Mouse (Mus musculus) G1E (cell line): Measurements from ENCODE around the gene Tardbp. TPM values are rescaled to one million over a fixed set of nuclear protein-coding genes. Genes with fewer than 3 reads are reported as not detected.

Experiments
- ATAC-seq: 2 replicates; pipeline ENCODE4 v1.8.0; 2016; ENCODE audit warnings: mild to moderate bottlenecking; ENCODE audit not compliant: insufficient number of reproducible peaks, poor library complexity, low FRiP score, severe bottlenecking; ENCODE audit errors: extremely low read depth
- DNase-seq: peaks from one replicate; pipeline ENCODE4 v3.0.0; 2012; ENCODE audit warnings: low spot score
- H3K27me3 ChIP-seq: 2 replicates; pipeline ENCODE4 v1.6.1; 2012; ENCODE audit warnings: mild to moderate bottlenecking, low read length, inconsistent platforms; ENCODE audit not compliant: insufficient read depth
- H3K36me3 ChIP-seq: replicated peaks from 2 replicates; pipeline ENCODE3; 2012; ENCODE audit warnings: mild to moderate bottlenecking, inconsistent platforms
- H3K4me1 ChIP-seq: 2 replicates; pipeline ENCODE4 v1.6.1; 2012; ENCODE audit warnings: low read depth, low read length, inconsistent platforms, mixed read lengths; ENCODE audit not compliant: insufficient read depth
- H3K4me3 ChIP-seq: 2 replicates; pipeline ENCODE4 v1.5.1; 2012; ENCODE audit warnings: low read depth, mild to moderate bottlenecking, inconsistent platforms, low read length, moderate library complexity, mixed read lengths
- H3K9me3 ChIP-seq: replicated peaks from 2 replicates; pipeline ENCODE4 v1.6.1; 2012; ENCODE audit warnings: inconsistent platforms
- CTCF ChIP-seq: IDR thresholded peaks from 2 replicates; pipeline ENCODE4 v1.5.1; 2012; ENCODE audit warnings: low read depth, low read length, inconsistent platforms, mixed read lengths
- GATA1 ChIP-seq: IDR thresholded peaks from 2 replicates; pipeline ENCODE4 v1.6.1; 2012; ENCODE audit warnings: borderline replicate concordance, low read length, inconsistent platforms, mixed read lengths
- GATA2 ChIP-seq: IDR thresholded peaks from 2 replicates; pipeline ENCODE4 v1.6.1; 2012; ENCODE audit warnings: low read depth, low read length, inconsistent platforms, borderline replicate concordance
- POLR2AphosphoS5 ChIP-seq: IDR thresholded peaks from 2 replicates; pipeline ENCODE4 v1.6.1; 2012; ENCODE audit warnings: low read depth, low read length, inconsistent platforms; ENCODE audit not compliant: insufficient replicate concordance
- TAL1 ChIP-seq: conservative IDR thresholded peaks from 2 replicates; pipeline ENCODE4 v1.6.1; 2012; ENCODE audit warnings: low read depth, low read length, inconsistent platforms, mixed read lengths
- polyA plus RNA-seq: library from polyadenylated mRNA; stranded (reverse); fragments of >175 nt; gene quantifications from 2 replicates; pipeline ENCODE4 v1.2.3, GENCODE M21; 2012
- total RNA-seq, 2 experiments: library from RNA; stranded (forward) in 1 of 2; stranded (reverse) in 1 of 2; fragments of 200-1000 nt in 1 of 2; fragments of >200 nt in 1 of 2; fragmentation: Nextera tagmentation in 1 of 2; gene quantifications; 2 replicates each; pipeline ENCODE4 v1.2.3; 2014 to 2017

Tardbp gene
- total RNA-seq (2014; fragmentation: Nextera tagmentation), result 296 and 308 TPM in 2 replicates
- total RNA-seq (2017), result 465 and 649 TPM in 2 replicates
- polyA plus RNA-seq, result 26.7 and 59.3 TPM in 2 replicates

- Histone ChIP-seq H3K36me3 (peaks cover 36% of the 10 kb centered on the region), H3K27me3 (no peaks in the 10 kb centered on the region), H3K4me3 (peak within 1 kb of the TSS; percentile 93), H3K4me1 (peaks cover 39% of the 10 kb centered on the region), H3K9me3 (no peaks in the 10 kb centered on the region)
- ATAC-seq, result peak; percentile 86
- no peak for TF ChIP-seq GATA2
- TF ChIP-seq GATA1, result no peak
- TF ChIP-seq TAL1, result no peak
- TF ChIP-seq CTCF, result no peak
- TF ChIP-seq POLR2AphosphoS5, result peak; percentile 67; the same call in 1 of the 2 replicates
- DNase-seq, result peak; percentile 92
These were observed at the start of gene Tardbp for GRCm38 (mm10) chr4:148626623-148627185. TSS of gene Tardbp (minus strand) at chr4:148627019.

DNA sequence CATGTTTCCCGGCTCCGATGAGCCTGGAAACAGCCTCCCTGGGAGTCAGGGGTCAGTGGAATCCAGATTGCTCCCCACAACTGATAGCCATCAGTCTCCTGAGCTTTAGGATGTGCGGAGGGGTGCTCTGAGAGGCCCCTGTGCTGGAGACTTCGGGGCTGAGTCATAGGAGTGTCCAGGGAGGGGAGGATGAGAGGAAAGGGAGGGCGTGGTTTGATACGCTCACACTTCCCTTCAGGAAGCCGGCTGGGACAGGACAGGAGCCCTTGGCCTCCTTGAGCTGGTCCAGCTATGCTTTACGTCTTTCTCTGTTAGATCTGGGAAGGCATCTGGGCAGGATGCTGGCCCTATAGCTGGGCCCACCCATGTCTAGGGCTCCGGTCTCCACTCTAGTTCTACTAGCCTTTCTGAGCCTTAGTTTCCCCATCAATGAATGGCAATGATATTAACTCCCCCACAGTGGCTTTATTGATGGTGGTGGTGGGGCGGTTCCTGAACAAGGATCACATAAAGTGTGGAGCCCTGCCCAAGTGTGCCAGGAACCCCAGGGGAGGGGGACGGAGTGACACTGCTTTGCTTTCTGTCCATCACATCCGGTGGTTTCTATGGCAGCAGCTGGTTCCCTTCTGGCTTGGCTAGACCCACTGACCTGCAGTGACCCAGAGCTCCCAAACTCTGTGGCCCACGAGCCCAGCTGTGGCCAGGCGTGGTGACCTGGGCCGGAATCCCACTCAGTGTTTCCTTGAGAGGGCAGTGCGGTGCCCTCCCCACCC is 49.6 kb upstream of the Tardbp start:
- Histone ChIP-seq H3K4me1 (peaks cover 46% of the 10 kb centered on the region), H3K4me3 (no peak overlapping the region), H3K9me3 (no peaks in the 10 kb centered on the region), H3K27me3 (peaks cover 26% of the 10 kb centered on the region), H3K36me3 (no peaks in the 10 kb centered on the region)
- DNase-seq, result no peak
- ATAC-seq, result no peak
- no peak for TF ChIP-seq POLR2AphosphoS5
- TF ChIP-seq GATA1, result no peak
- no peak for TF ChIP-seq GATA2
- no peak for TF ChIP-seq CTCF
- TF ChIP-seq TAL1, result no peak

GRCm38 (mm10) chr4:148675043-148675442 is 48.2 kb upstream of the Tardbp start:
- no peaks in the 10 kb centered on the region for H3K9me3 ChIP-seq
- H3K36me3 ChIP-seq, result no peaks in the 10 kb centered on the region
- no peak for ATAC-seq
- H3K4me3 ChIP-seq, result no peak overlapping the region
- H3K4me1 ChIP-seq, result peaks cover 47% of the 10 kb centered on the region
- no peak for DNase-seq
- TF ChIP-seq POLR2AphosphoS5 (no peak), CTCF (no peak), GATA1 (no peak), GATA2 (no peak), TAL1 (no peak)
- peaks cover 33% of the 10 kb centered on the region for H3K27me3 ChIP-seq

DNA sequence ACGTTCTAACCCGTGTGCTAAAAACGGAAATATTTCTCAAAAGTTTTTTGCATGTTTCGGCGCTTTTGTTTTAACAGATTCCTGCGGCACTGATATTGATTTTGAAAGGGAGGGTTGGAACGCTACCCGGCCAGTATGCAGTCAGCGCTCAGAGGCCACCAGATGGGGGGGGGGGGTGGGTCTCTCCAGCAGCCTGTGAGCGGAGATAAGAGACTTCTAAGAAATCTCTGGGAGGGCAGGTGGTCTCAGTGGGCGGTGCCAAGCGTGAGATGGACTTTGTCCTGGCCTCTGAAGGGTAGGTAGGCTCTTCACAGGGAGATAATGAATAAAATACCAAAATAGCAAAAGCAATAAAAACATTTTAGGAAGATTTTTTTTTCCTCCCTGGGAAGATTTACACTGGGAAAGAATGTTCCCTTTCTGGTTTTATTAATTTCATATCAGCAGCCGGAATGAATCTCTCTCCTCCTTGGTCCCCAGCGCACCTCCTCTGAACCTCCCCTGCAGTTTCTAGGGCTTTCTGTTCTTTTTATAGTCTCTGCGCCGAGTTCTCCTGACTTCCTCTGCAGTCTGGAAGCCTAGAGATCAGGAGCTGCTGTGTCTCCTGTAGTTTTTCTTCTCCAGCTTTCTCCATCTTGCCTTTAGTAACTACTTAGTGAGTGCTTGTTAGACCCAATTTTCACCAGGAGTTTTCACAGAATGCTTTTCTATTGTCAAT is 44.6 kb upstream of the Tardbp start:
- no peak for DNase-seq
- peak; percentile 61; the same call in 1 of the 2 replicates for ATAC-seq
- Histone ChIP-seq H3K9me3 (no peaks in the 10 kb centered on the region), H3K27me3 (peaks cover 46% of the 10 kb centered on the region), H3K36me3 (no peaks in the 10 kb centered on the region), H3K4me1 (peaks cover 40% of the 10 kb centered on the region), H3K4me3 (peak overlapping the region; percentile 54; the same call in 1 of the 2 replicates)
- TF ChIP-seq TAL1 (peak; percentile 36; the same call in 1 of the 2 replicates), GATA1 (no peak), POLR2AphosphoS5 (no peak), CTCF (no peak)

GRCm38 (mm10) chr4:148667006-148667755 is 40.4 kb upstream of the Tardbp start:
- ATAC-seq (no peak), DNase-seq (no peak)
- TF ChIP-seq TAL1 (no peak), GATA1 (no peak), GATA2 (no peak), POLR2AphosphoS5 (no peak), CTCF (no peak)
- Histone ChIP-seq H3K9me3 (no peaks in the 10 kb centered on the region), H3K4me1 (peaks cover 23% of the 10 kb centered on the region), H3K36me3 (no peaks in the 10 kb centered on the region), H3K4me3 (no peak overlapping the region), H3K27me3 (peaks cover 46% of the 10 kb centered on the region)

DNA sequence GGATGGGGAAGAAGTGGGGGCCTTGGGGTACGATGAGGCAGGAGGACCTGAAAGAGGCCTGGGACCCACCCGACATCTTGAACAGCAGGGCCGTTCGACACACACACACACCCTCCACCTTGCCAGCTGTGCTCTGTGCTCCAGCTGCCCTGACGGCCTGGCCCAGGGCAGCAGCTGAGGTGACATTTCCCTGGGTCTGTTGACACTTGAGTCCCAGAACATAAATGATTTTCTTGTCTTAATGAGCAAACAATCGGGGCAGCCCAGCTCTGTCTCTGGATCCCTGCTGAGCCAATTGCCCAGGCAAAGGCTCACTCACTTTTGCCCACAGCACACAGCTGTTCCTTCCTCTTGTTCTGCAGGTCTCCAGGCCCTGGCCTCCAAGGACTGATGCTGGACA is 37.2 kb upstream of the Tardbp start:
- no peak for ATAC-seq
- Histone ChIP-seq H3K27me3 (peaks cover 41% of the 10 kb centered on the region), H3K36me3 (no peaks in the 10 kb centered on the region), H3K4me3 (no peak overlapping the region), H3K9me3 (no peaks in the 10 kb centered on the region), H3K4me1 (peaks cover 11% of the 10 kb centered on the region)
- DNase-seq, result no peak
- no peak for TF ChIP-seq POLR2AphosphoS5
- TF ChIP-seq GATA1, result no peak
- no peak for TF ChIP-seq CTCF
- no peak for TF ChIP-seq GATA2
- TF ChIP-seq TAL1, result no peak
